Mouse (Mus musculus): Measurements from ENCODE around the gene Gstm6.

DNA sequence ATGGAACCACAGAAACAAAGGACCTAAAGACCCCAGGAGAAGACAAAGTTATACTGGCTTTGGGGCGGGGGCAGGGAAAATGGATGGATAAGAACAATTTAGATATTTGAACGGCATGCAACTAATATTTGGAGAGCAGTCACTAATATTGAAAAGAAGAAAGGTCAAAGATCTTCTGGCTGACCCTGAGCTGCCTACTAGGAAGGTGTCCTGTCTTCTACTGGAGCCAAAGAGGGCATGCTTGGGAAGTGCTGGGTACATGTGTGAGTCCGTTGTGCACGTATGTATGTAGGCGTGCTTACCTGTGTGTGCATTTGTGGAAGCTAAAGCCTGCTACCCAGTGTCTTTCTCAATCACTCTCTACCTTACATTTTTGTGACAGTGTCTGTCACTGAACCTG is 23.1 kb upstream of the Gstm6 start:
- TF ChIP-seq CTCF (IDR thresholded peaks at IDR 0.05; ENCODE audit: control insufficient read depth, insufficient read depth, low read length), result no peak
- TF ChIP-seq POLR2A (IDR thresholded peaks at IDR 0.05; ENCODE audit: borderline replicate concordance, control insufficient read depth, low read depth, low read length), result no peak
